Mouse (Mus musculus): ENCODE measurements at regions not wholly inside any gene's neighbourhood (a gene's known extent, or its start where the extent isn't known, plus 50 kb on each side); places are given as distances from the start of the nearest gene placed in this dataset.

GRCm38 (mm10) chr1:184304204-184304603 lies 270.1 kb upstream of the 1700056E22Rik start:
- H3K4me2 ChIP-seq (replicated peaks; ENCODE audit: low read depth) = no peak overlapping the region
- H3K4me3 ChIP-seq (ENCODE audit: low read depth, low read length) = no peak overlapping the region
- no peak overlapping the region for H3K27ac ChIP-seq (ENCODE audit: low read depth, low read length)
- no peak for ATAC-seq
- WGBS = 76% methylated on average over 4 of the region's 4 CpGs
- H3K9ac ChIP-seq (ENCODE audit: low read depth, low read length) = no peak overlapping the region
- TF ChIP-seq CTCF (IDR thresholded peaks at IDR 0.05; ENCODE audit: low read depth) = no peak
- no peaks in the 10 kb centered on the region for H3K36me3 ChIP-seq (ENCODE audit: control insufficient read depth, insufficient read depth)
- H3K4me1 ChIP-seq (replicated peaks; ENCODE audit: control insufficient read depth, insufficient read depth, low read length) = no peaks in the 10 kb centered on the region
- H3K9me3 ChIP-seq (ENCODE audit: control insufficient read depth) = no peaks in the 10 kb centered on the region
- no peaks in the 10 kb centered on the region for H3K27me3 ChIP-seq (replicated peaks; ENCODE audit: control insufficient read depth, insufficient read depth, low read length)

- Histone ChIP-seq H3K27ac (ENCODE audit: low read depth, low read length) (no peak overlapping the region), H3K4me2 (replicated peaks; ENCODE audit: low read depth) (no peak overlapping the region), H3K4me3 (ENCODE audit: low read depth, low read length) (no peak overlapping the region), H3K36me3 (ENCODE audit: control insufficient read depth, insufficient read depth) (no peaks in the 10 kb centered on the region), H3K9ac (ENCODE audit: low read depth, low read length) (no peak overlapping the region), H3K4me1 (replicated peaks; ENCODE audit: control insufficient read depth, insufficient read depth, low read length) (no peaks in the 10 kb centered on the region), H3K27me3 (replicated peaks; ENCODE audit: control insufficient read depth, insufficient read depth, low read length) (no peaks in the 10 kb centered on the region), H3K9me3 (ENCODE audit: control insufficient read depth) (no peaks in the 10 kb centered on the region)
- no peak for ATAC-seq
- WGBS = 70% methylated on average over 1 of the region's 1 CpGs
- no peak for TF ChIP-seq CTCF (IDR thresholded peaks at IDR 0.05; ENCODE audit: low read depth)
Measured at GRCm38 (mm10) chr1:184298701-184299100, 264.6 kb upstream of the 1700056E22Rik start.

DNA sequence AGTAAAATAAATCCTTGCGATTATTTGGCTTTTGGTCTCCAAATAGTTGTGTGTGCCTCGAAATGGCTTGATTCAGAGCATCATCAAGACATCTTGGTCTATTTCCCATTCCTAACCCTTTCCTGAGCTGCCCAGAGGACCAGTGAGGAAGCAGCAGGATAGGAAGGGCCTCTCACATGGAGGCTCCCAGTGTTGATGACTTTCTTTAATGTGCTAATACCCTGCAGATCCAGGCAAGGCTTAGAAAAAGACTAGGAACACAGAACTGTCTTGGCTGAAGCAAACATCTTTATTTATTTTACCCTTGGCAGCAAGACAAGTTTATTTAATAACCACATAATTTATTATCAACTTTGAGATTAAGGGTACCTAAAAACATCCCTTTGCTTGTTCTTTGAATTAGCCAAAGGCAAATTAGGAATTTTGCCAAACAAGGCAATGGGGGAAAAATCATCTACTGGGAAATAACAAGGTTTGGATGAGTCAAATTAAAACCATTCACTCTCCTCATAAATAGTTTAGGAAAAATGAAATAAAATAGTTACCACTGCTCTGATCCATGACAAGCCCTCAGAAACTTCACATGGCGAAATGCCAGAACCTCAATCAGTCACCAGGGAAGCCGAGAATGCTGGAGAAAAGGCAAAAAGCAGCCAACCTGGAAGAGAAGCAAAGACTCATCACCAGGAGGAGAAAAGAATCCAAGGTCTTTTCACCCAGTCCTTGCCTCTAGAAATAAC lies 263.1 kb upstream of the 1700056E22Rik start:
- TF ChIP-seq CTCF (IDR thresholded peaks at IDR 0.05; ENCODE audit: low read depth) = no peak
- Histone ChIP-seq H3K36me3 (ENCODE audit: control insufficient read depth, insufficient read depth) (no peaks in the 10 kb centered on the region), H3K4me1 (replicated peaks; ENCODE audit: control insufficient read depth, insufficient read depth, low read length) (no peaks in the 10 kb centered on the region), H3K4me2 (replicated peaks; ENCODE audit: low read depth) (no peak overlapping the region), H3K27me3 (replicated peaks; ENCODE audit: control insufficient read depth, insufficient read depth, low read length) (no peaks in the 10 kb centered on the region), H3K9ac (ENCODE audit: low read depth, low read length) (no peak overlapping the region), H3K27ac (ENCODE audit: low read depth, low read length) (no peak overlapping the region), H3K9me3 (ENCODE audit: control insufficient read depth) (no peaks in the 10 kb centered on the region), H3K4me3 (ENCODE audit: low read depth, low read length) (no peak overlapping the region)
- ATAC-seq = no peak
- WGBS = 64% methylated on average over 4 of the region's 4 CpGs

DNA sequence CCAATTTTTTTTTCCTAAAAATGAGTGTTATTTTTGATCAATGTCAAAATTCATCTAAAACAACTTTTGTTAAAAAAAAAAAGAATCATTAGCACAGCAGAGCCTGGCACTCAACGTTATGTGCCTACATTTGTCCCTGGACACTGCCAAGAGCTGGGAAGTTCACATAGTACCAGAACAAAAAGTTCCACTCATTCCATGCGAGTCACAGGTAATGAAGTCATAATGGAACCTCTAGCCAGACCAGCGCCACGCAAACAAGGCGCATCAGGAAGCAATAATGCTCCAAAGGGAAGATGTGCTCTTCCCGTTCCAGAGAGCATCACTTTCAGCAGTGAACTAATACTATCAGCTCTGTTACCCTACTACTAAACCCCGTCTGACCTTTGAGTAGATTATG lies 257.0 kb upstream of the 1700056E22Rik start:
- Histone ChIP-seq H3K4me1 (replicated peaks; ENCODE audit: control insufficient read depth, insufficient read depth, low read length) (no peaks in the 10 kb centered on the region), H3K9me3 (ENCODE audit: control insufficient read depth) (no peaks in the 10 kb centered on the region), H3K4me3 (ENCODE audit: low read depth, low read length) (no peak overlapping the region), H3K4me2 (replicated peaks; ENCODE audit: low read depth) (no peak overlapping the region), H3K9ac (ENCODE audit: low read depth, low read length) (no peak overlapping the region), H3K27me3 (replicated peaks; ENCODE audit: control insufficient read depth, insufficient read depth, low read length) (no peaks in the 10 kb centered on the region), H3K36me3 (ENCODE audit: control insufficient read depth, insufficient read depth) (no peaks in the 10 kb centered on the region), H3K27ac (ENCODE audit: low read depth, low read length) (no peak overlapping the region)
- WGBS = 83% methylated on average over 7 of the region's 7 CpGs
- no peak for ATAC-seq
- no peak for TF ChIP-seq CTCF (IDR thresholded peaks at IDR 0.05; ENCODE audit: low read depth)

DNA sequence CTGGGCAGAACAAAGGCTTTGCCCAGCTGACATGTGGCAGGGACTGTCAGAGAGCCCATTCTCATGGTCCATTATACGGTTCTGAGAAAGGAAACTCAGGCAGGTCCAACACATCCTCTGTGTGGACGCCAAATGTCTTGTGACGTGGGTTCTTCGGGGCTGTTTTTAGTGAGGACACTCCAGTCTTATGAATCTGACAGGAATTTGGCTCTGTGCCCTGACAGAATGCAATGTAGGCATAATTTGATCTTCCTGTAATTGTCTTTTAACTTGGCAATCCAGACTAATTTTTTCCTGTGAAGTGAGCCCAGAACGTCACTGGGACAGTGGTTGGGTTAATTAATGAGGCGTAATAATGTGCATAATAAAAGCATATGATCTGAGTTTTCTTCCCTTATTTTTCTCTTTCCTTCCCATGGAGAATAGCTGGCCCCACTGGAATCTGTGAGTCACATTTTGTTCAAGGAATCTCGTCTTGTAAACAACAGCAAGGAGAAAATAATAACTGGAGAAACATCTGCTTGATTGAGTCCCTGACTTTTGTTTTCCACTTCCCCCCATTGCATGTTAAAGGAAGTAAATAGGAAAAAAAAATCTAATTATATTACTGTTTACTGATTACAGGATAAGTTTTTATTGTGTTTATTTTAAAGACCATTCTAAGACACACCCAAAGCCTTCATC lies 255.8 kb upstream of the 1700056E22Rik start:
- H3K4me3 ChIP-seq (ENCODE audit: low read depth, low read length) = no peak overlapping the region
- no peak overlapping the region for H3K27ac ChIP-seq (ENCODE audit: low read depth, low read length)
- no peak overlapping the region for H3K9ac ChIP-seq (ENCODE audit: low read depth, low read length)

DNA sequence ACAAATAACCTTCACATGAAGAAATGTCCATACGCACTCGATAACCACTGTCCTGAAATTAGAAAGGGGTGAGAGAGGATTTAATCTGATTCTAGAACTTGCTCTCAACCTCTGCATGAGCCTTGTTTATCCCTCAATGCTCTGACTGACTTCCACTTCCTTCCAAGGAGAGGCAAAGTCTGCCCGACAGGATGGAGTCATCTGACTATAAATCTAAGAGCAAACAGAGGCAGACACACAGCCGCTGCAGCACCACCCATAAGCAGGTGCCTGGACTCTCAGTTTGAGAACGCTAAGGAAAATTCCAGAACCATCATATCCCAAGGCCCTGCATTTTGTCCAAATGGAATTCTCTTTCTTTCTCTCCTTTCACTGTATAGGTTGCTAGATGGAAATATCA lies 247.7 kb upstream of the 1700056E22Rik start:
- 0 out of 2 replicates have a peak, but pooled peaks have one; percentile 48 for ATAC-seq
- Histone ChIP-seq H3K4me2 (replicated peaks; ENCODE audit: low read depth) (no peak overlapping the region), H3K36me3 (ENCODE audit: control insufficient read depth, insufficient read depth) (no peaks in the 10 kb centered on the region), H3K4me3 (ENCODE audit: low read depth, low read length) (no peak overlapping the region), H3K27ac (ENCODE audit: low read depth, low read length) (no peak overlapping the region), H3K9me3 (ENCODE audit: control insufficient read depth) (no peaks in the 10 kb centered on the region), H3K4me1 (replicated peaks; ENCODE audit: control insufficient read depth, insufficient read depth, low read length) (peaks cover 1% of the 10 kb centered on the region; the same call in 1 of the 2 replicates), H3K9ac (ENCODE audit: low read depth, low read length) (no peak overlapping the region), H3K27me3 (replicated peaks; ENCODE audit: control insufficient read depth, insufficient read depth, low read length) (no peaks in the 10 kb centered on the region)
- 20% methylated on average over 5 of the region's 5 CpGs for WGBS
- TF ChIP-seq CTCF (IDR thresholded peaks at IDR 0.05; ENCODE audit: low read depth) = no peak

More for the DNA sequence above, 255.8 kb upstream of the 1700056E22Rik start:
- Histone ChIP-seq H3K4me2 (replicated peaks; ENCODE audit: low read depth) (no peak overlapping the region), H3K4me1 (replicated peaks; ENCODE audit: control insufficient read depth, insufficient read depth, low read length) (no peaks in the 10 kb centered on the region), H3K36me3 (ENCODE audit: control insufficient read depth, insufficient read depth) (no peaks in the 10 kb centered on the region), H3K27me3 (replicated peaks; ENCODE audit: control insufficient read depth, insufficient read depth, low read length) (no peaks in the 10 kb centered on the region), H3K9me3 (ENCODE audit: control insufficient read depth) (no peaks in the 10 kb centered on the region)
- 50% methylated on average over 7 of the region's 7 CpGs for WGBS
- no peak for ATAC-seq
- TF ChIP-seq CTCF (IDR thresholded peaks at IDR 0.05; ENCODE audit: low read depth) = no peak

Data from intestine, postnatal 0 days (tissue).